Mouse (Mus musculus): ENCODE results near the gene Olfr1389. TPM values are rescaled to one million over a fixed set of nuclear protein-coding genes. Genes with fewer than 3 reads are reported as not detected.
"Not testable (repeated sequence)": the region's sequence is repeated elsewhere in the genome, so short reads cannot be mapped to it uniquely, and the experiment has no call there.

Olfr1389 gene
- polyA plus RNA-seq (2015; fragmentation: Nextera tagmentation; extraction: Ambion mirVana) = not detected in 2 replicates

DNA sequence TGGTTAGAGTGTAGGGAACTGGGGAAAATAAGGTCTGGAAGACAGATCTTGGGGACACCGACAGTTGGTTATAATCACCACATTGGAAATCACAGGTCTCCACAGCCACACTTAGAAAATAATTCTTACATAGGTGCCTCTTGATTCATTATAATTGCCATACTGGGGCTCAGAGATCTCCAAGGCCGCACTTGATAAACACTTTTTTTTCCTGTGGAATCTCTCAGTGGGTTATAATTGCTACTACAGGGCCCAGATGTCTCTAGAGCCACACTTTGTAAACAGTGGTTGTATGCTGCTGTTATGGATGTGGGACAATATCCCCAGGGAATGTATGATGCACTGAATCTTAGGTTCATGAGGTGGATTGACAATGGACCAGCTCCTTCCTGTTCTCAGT, at the start of gene Olfr1389:
Olfr1389 (plus strand) TSS at position 301 of the 400 bp plus-strand sequence.
- Histone ChIP-seq H3K9ac (no peak within 1 kb of the TSS), H3K27me3 (replicated peaks) (no peaks in the 10 kb centered on the region), H3K9me3 (no peaks in the 10 kb centered on the region), H3K4me3 (no peak within 1 kb of the TSS), H3K27ac (replicated peaks) (no peak within 1 kb of the TSS; the same call in 1 of the 2 replicates), H3K36me3 (no peaks in the 10 kb centered on the region), H3K4me2 (no peak within 1 kb of the TSS), H3K4me1 (peaks cover 4% of the 10 kb centered on the region; the same call in 1 of the 2 replicates)
- ATAC-seq (ENCODE audit: extremely low read depth, insufficient number of reproducible peaks, low FRiP score, low TSS enrichment) = no peak
- WGBS = 78% methylated on average over 2 of the region's 2 CpGs

DNA sequence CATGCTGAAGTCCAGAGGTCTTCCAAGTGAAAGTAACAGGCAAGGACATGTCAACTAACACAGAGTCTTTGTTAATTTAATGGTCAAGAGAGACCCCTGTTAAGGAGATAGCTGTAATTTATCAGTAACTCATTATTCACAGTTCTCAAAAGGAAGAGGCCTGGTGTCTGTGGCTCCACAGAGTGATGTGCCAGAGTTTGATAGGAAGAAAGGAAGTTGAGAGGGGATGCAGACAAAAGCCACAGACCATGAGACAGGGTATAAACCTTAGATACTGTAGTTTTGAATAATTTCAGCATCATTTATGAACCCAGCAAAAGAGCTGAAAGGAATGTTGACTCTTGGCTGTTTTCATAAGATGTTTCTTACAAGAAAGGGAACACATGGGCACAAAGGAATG, 39.7 kb upstream of the Olfr1389 start:
- Histone ChIP-seq H3K4me2 (no peak overlapping the region), H3K36me3 (no peaks in the 10 kb centered on the region), H3K9ac (no peak overlapping the region), H3K27ac (replicated peaks) (no peak overlapping the region), H3K4me1 (no peaks in the 10 kb centered on the region), H3K27me3 (replicated peaks) (no peaks in the 10 kb centered on the region), H3K9me3 (no peaks in the 10 kb centered on the region; the same call in 1 of the 2 replicates), H3K4me3 (no peak overlapping the region)
- no peak for ATAC-seq (ENCODE audit: extremely low read depth, insufficient number of reproducible peaks, low FRiP score, low TSS enrichment)

DNA sequence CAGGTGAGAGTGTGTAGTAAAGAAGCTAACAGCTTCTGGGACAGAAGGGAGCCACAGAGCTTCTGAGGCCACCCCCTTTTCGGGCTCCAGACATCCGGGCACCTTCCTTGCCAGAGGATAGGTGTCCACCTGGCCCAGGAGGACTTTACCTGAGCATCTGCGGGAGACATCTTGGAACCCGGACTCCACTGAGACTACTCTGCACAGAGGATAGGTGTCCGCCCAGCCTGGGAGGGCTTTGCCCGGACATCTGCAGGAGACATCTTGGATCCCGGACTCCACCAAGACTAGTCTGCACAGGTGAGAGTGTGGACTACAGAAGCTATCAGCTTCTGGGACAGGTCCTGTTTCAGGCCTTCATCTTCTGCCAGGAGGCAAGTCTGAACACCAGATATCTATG, 36.7 kb upstream of the Olfr1389 start:
- not testable (repeated sequence) for H3K9ac ChIP-seq; H3K4me1 ChIP-seq; H3K27ac ChIP-seq (replicated peaks); ATAC-seq (ENCODE audit: extremely low read depth, insufficient number of reproducible peaks, low FRiP score, low TSS enrichment); H3K27me3 ChIP-seq (replicated peaks); H3K4me3 ChIP-seq; H3K4me2 ChIP-seq; H3K9me3 ChIP-seq; H3K36me3 ChIP-seq
- 88% methylated on average over 7 of the region's 7 CpGs for WGBS

DNA sequence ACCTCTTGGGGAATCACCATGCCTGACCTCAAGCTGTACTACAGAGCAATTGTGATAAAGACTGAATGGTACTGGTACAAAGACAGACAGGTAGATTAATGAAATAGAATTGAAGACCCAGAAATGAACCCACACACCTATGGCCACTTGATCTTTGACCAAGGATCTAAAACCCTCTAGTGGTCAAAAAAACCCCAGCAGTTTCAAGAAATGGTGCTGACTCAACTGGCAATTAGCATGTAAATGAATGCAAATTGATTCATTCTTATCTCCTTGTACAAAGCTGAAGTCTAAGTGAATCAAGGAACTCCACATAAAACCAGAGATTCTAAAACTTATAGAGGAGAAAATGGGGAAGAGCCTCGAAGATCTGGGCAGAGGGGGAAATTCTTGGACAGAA, 30.2 kb upstream of the Olfr1389 start:
- WGBS = 78% methylated on average over 1 of the region's 1 CpGs

DNA sequence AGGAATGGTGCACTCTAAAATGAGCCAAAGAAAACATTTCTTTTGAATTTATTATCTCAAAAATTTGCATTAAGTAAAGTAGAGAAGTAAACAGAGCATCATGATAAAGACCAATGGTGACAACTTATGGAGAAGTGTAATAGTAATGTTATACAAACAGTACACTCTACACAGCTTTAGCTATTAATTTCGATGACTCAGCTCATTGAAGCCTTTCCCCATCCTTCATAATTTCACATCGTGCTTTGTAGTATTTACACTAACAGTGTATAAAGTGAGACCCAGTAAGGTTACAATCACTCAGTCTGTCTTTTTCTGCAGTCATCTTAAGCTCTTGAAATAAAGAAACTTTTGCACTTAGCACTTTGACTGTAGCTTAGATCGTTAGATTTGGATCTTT, 16.1 kb upstream of the Olfr1389 start:
- no peak for ATAC-seq (ENCODE audit: extremely low read depth, insufficient number of reproducible peaks, low FRiP score, low TSS enrichment)
- WGBS = 63% methylated on average over 3 of the region's 3 CpGs
- H3K36me3 ChIP-seq = no peaks in the 10 kb centered on the region
- H3K9me3 ChIP-seq = 0 out of 2 replicates have a peak, but pooled peaks cover 2% of the 10 kb centered on the region
- H3K4me3 ChIP-seq = no peak overlapping the region
- no peak overlapping the region for H3K9ac ChIP-seq
- H3K4me1 ChIP-seq = no peaks in the 10 kb centered on the region
- no peak overlapping the region for H3K27ac ChIP-seq (replicated peaks)
- H3K27me3 ChIP-seq (replicated peaks) = no peaks in the 10 kb centered on the region
- no peak overlapping the region for H3K4me2 ChIP-seq

More for the DNA sequence above, 30.2 kb upstream of the Olfr1389 start:
- not testable (repeated sequence) for H3K4me3 ChIP-seq; H3K27ac ChIP-seq (replicated peaks); H3K36me3 ChIP-seq; H3K9ac ChIP-seq; ATAC-seq (ENCODE audit: extremely low read depth, insufficient number of reproducible peaks, low FRiP score, low TSS enrichment); H3K9me3 ChIP-seq; H3K4me2 ChIP-seq; H3K4me1 ChIP-seq; H3K27me3 ChIP-seq (replicated peaks)

DNA sequence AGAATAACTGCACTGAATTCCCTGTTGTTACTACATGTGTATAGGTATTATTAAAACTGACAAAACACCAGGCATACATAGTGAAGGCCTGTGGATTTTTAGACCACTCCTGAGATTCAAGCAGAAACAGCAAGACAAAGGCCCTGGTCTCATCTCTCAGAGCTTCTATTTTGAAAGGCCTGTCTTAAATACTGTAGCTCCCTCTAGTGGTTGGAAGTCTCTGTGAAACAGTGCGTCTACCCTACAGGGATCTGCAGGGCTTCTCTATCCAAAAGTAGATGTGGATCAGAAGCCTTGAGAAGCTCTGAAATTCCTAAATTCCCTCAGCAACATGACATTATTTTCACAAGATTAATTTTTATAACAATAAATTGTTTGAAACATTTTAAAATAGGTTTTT, 12.3 kb upstream of the Olfr1389 start:
- Histone ChIP-seq H3K4me3 (no peak overlapping the region), H3K27ac (replicated peaks) (no peak overlapping the region), H3K36me3 (no peaks in the 10 kb centered on the region), H3K9me3 (peaks cover 6% of the 10 kb centered on the region; the same call in 1 of the 2 replicates), H3K4me1 (no peaks in the 10 kb centered on the region), H3K4me2 (no peak overlapping the region), H3K27me3 (replicated peaks) (no peaks in the 10 kb centered on the region), H3K9ac (no peak overlapping the region)
- 39% methylated on average over 1 of the region's 1 CpGs for WGBS
- ATAC-seq (ENCODE audit: extremely low read depth, insufficient number of reproducible peaks, low FRiP score, low TSS enrichment) = no peak

DNA sequence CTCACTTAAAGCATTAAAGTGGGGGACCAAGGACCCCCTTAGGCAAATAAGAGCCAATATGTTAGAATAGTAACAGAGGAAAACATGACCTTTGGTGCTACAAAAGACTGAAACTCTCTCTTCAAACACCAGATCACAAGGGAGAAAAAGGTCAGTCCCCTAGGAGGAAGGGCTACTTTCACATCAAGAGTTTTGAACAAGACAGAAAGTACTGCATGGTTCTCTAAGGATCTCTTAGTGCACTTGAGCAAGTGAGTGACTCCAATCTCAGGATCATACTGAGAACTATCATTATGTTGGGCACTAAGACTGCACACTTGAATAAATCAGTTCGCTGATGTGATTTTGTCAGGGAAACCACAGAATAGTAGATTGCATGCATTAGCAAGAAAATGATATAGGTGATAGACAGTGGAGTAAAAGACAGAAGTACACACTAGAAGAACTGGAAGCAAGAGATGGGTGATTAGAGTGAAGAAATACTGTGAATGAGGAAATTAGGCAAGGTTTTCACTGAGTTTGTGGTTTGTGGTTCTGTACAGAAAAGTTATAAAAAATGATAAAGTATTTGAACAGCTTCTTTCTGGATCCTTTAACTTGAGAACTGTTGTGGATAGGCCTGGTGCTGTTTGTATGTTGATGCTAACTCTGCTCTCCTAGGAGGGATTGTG, 2.5 kb downstream of the Olfr1389 start:
- Histone ChIP-seq H3K4me3 (no peak overlapping the region), H3K36me3 (no peaks in the 10 kb centered on the region), H3K4me1 (peaks cover 4% of the 10 kb centered on the region; the same call in 1 of the 2 replicates), H3K4me2 (no peak overlapping the region), H3K27ac (replicated peaks) (no peak overlapping the region), H3K9ac (no peak overlapping the region), H3K27me3 (replicated peaks) (no peaks in the 10 kb centered on the region), H3K9me3 (no peaks in the 10 kb centered on the region)
- no peak for ATAC-seq (ENCODE audit: extremely low read depth, insufficient number of reproducible peaks, low FRiP score, low TSS enrichment)
- 78% methylated on average over 1 of the region's 1 CpGs for WGBS

DNA sequence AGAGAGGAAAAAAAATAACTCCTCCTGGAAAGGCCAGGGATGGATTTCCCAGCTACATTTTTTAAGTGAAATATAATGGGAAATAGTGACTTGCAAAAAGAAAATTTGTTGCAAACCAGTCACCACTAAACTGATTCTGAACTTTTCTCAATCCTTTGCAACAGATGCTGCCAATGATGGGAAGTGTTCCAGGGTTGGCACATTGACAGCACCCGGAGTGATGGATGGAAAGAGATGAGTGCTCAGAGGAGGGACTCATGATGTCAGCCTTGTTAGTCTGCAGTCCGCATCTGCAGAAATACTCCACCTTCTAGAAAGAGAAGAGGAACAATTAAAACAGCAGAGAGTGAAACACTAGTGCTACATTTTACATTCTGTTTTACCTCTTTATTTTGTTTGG, 6.8 kb downstream of the Olfr1389 start:
- no peak for ATAC-seq (ENCODE audit: extremely low read depth, insufficient number of reproducible peaks, low FRiP score, low TSS enrichment)
- H3K4me2 ChIP-seq = no peak overlapping the region
- no peak overlapping the region for H3K9ac ChIP-seq
- WGBS = 76% methylated on average over 2 of the region's 2 CpGs
- H3K36me3 ChIP-seq = no peaks in the 10 kb centered on the region
- no peaks in the 10 kb centered on the region for H3K27me3 ChIP-seq (replicated peaks)
- no peak overlapping the region for H3K27ac ChIP-seq (replicated peaks)
- H3K4me1 ChIP-seq = no peaks in the 10 kb centered on the region
- no peak overlapping the region for H3K4me3 ChIP-seq
- H3K9me3 ChIP-seq = no peaks in the 10 kb centered on the region

DNA sequence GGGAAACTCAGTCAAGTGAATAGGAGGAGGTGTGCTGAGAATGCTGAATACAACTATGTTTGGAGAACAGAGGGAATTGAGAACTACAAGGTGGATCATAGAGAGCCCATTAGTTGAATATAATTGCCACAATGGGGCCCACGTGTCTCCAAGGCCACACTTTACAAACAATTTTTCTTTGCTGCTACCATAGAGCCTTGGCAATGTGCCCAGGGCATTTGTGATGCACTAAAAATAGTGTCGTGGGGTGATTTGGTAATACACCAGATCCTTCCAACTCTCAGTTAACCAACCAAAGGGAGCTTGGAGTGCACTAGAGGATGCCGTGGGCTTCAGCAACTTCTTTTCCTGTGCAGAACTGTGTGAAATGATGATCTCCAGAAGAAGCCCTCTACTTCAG, 13.5 kb downstream of the Olfr1389 start, which contains the start of gene Olfr1388:
Olfr1388 (plus strand) TSS at position 214 of the 400 bp plus-strand sequence.
- 31% methylated on average over 3 of the region's 3 CpGs for WGBS
- no peaks in the 10 kb centered on the region for H3K9me3 ChIP-seq
- no peak within 1 kb of the TSS for H3K9ac ChIP-seq
- H3K4me2 ChIP-seq = no peak within 1 kb of the TSS
- H3K36me3 ChIP-seq = no peaks in the 10 kb centered on the region
- peaks cover 6% of the 10 kb centered on the region; the same call in 1 of the 2 replicates for H3K4me1 ChIP-seq
- H3K4me3 ChIP-seq = no peak within 1 kb of the TSS
- ATAC-seq (ENCODE audit: extremely low read depth, insufficient number of reproducible peaks, low FRiP score, low TSS enrichment) = no peak
- no peak within 1 kb of the TSS for H3K27ac ChIP-seq (replicated peaks)
- H3K27me3 ChIP-seq (replicated peaks) = no peaks in the 10 kb centered on the region

DNA sequence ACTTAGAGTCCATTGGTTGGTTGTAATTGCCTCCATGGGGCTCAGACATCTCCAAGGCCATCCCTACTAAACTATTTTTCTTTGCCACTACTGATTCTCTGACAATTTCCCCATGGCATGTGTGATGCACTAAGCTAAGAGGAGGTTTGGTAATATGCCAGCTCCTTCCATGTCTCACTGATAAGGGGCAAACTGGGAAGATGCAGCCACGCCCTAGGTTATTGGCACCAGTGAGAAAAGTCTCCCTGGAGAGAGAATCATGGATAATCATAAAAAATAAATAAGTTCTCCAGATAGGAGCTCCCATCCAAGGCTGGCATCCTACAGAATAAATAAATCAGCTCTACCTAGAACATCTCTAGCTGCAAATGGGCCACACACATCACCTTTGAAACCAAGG, 32.2 kb downstream of the Olfr1389 start, which contains the start of gene Olfr1387:
Olfr1387 (plus strand) TSS at position 301 of the 400 bp plus-strand sequence.
- WGBS = 61% methylated on average over 1 of the region's 1 CpGs
- no peak for ATAC-seq (ENCODE audit: extremely low read depth, insufficient number of reproducible peaks, low FRiP score, low TSS enrichment)
- no peaks in the 10 kb centered on the region for H3K36me3 ChIP-seq

DNA sequence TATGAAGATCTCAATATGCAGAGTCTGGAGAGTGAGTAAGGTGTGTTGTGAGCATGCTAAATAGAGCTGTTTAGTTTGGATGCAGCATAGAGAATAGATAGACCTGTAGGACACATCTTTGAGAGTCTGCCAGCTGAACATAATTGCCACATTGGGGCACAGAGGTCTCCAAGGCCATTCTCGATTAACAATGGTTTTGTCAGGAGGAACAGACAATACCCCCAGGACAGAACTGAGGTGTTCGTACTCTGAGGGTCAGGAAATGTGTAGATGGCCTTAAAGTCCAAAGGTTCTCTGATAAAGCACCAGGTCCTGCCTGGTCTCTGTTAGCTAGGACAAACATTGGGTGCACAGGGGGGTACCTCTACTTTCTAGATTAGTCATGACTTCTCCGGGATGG, 41.9 kb downstream of the Olfr1389 start, which contains the start of gene Olfr1386:
Olfr1386 (plus strand) TSS at position 301 of the 400 bp plus-strand sequence.
- not testable (repeated sequence) for H3K4me2 ChIP-seq; ATAC-seq (ENCODE audit: extremely low read depth, insufficient number of reproducible peaks, low FRiP score, low TSS enrichment); H3K36me3 ChIP-seq; H3K4me1 ChIP-seq; H3K27ac ChIP-seq (replicated peaks); H3K4me3 ChIP-seq; H3K9ac ChIP-seq; H3K27me3 ChIP-seq (replicated peaks); H3K9me3 ChIP-seq
- WGBS = 66% methylated on average over 3 of the region's 3 CpGs

More for the DNA sequence above, 32.2 kb downstream of the Olfr1389 start, which contains the start of gene Olfr1387:
- Histone ChIP-seq H3K4me1 (no peaks in the 10 kb centered on the region), H3K4me2 (no peak within 1 kb of the TSS), H3K9me3 (no peaks in the 10 kb centered on the region), H3K27ac (replicated peaks) (no peak within 1 kb of the TSS), H3K4me3 (no peak within 1 kb of the TSS), H3K9ac (no peak within 1 kb of the TSS), H3K27me3 (replicated peaks) (no peaks in the 10 kb centered on the region)
